Mouse (Mus musculus): ENCODE measurements around the gene Olfr320. TPM values are rescaled to one million over a fixed set of nuclear protein-coding genes. Genes with fewer than 3 reads are reported as not detected.
"Not testable (repeated sequence)": the region's sequence is repeated elsewhere in the genome, so short reads cannot be mapped to it uniquely, and the experiment has no call there.

The Olfr320 gene
- polyA plus RNA-seq, 1 experiment = not detected

DNA sequence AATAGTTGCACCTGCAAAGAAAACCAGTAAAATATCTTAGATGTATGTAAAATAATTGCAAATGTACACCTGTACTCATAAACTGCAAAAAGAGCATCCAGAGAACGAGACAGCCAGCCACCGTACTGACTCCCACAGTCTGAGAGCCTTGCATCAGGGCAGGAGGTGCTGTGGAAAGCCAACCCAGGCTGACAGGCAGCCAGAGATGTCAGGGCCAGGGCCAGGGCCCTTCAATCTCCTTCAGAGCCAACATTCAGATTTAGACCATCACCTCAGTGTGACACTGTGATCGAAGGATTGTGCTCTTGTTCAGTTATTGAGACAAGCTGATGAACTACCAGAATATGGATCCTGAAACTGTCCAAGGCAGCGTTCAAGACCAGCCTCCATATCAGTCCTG, 38.8 kb downstream of the Olfr320 start:
- H3K27me3 ChIP-seq (ENCODE audit: control insufficient read depth, insufficient read depth, low read length) = no peaks in the 10 kb centered on the region
- TF ChIP-seq CTCF (IDR thresholded peaks at IDR 0.05; ENCODE audit: borderline replicate concordance, insufficient read depth, low read depth, low read length) (no peak), POLR2A (IDR thresholded peaks at IDR 0.05; ENCODE audit: borderline replicate concordance, insufficient read depth, low read length) (no peak)
- H3K4me1 ChIP-seq (ENCODE audit: control insufficient read depth, insufficient read depth, low read length) = no peaks in the 10 kb centered on the region
- no peak overlapping the region for H3K4me3 ChIP-seq (replicated peaks; ENCODE audit: insufficient read depth, low read depth, low read length)
- H3K27ac ChIP-seq (ENCODE audit: insufficient read depth, low read length) = no peak overlapping the region
- no peak for DNase-seq
- 81% methylated on average over 4 of the region's 4 CpGs for WGBS

DNA sequence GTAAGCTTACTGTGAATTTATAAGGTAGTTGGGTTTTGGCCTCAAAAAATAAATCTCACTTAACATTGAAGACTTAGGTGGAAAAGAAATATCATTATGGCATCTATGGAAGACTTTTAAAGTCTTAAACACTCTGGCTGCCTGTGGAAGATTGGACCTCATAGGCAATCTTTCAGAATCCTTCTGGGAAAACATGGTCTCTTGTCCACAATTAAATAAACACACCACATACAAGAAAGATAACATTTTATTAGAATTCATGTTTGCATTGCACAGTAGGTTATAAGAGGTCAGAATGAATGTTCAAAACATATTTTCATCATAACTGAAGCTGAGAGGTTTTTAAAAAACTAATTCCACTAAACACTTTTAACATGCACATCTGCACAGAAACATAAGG, 43.0 kb downstream of the Olfr320 start, which contains the start of gene Olfr318:
Gene Olfr318 (minus strand): TSS at position 101 of the 400 bp plus-strand sequence.
- H3K27me3 ChIP-seq (ENCODE audit: control insufficient read depth, insufficient read depth, low read length) = no peaks in the 10 kb centered on the region
- H3K4me1 ChIP-seq (ENCODE audit: control insufficient read depth, insufficient read depth, low read length) = no peaks in the 10 kb centered on the region
- DNase-seq = no peak
- H3K27ac ChIP-seq (ENCODE audit: insufficient read depth, low read length) = no peak within 1 kb of the TSS
- no peak for TF ChIP-seq CTCF (IDR thresholded peaks at IDR 0.05; ENCODE audit: borderline replicate concordance, insufficient read depth, low read depth, low read length)
- TF ChIP-seq POLR2A (IDR thresholded peaks at IDR 0.05; ENCODE audit: borderline replicate concordance, insufficient read depth, low read length) = no peak
- no peak within 1 kb of the TSS for H3K4me3 ChIP-seq (replicated peaks; ENCODE audit: insufficient read depth, low read depth, low read length)

DNA sequence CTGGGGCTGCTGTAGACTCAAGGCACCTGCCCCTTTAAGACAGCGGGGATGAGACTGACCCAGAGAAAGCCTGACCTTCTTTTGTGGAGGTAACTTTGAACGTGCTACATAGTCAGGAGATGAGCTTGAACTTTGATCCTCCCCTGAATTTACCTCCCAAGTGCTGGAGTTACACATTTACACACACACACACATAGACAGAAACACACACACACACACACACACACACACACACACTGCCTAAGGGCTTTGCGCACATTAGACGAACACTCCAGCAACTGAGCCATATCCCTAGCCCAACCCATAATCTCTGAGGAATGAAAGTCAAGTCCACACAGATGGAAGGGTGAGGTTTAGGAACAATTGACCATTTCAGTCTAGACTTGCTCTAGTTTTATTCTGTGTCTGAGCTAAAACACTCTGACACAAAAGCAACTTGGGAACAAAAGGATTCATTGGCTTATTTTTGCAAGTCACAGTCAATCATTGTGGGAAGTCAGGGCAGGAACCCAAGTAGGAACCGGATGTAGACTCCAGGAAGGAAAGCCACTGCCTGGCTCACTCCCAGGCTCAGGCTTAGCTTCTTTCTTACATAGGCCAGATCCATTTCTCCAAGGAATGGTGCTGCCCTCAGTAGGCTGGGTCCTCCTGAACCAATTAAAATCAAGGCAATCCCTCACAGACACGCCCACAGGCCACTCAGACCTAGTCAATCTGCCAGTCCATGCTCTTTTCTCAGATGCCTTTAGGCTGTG, 47.2 kb downstream of the Olfr320 start:
- 69% methylated on average over 6 of the region's 6 CpGs for WGBS
- not testable (repeated sequence) for H3K27ac ChIP-seq (ENCODE audit: insufficient read depth, low read length); H3K4me1 ChIP-seq (ENCODE audit: control insufficient read depth, insufficient read depth, low read length); H3K27me3 ChIP-seq (ENCODE audit: control insufficient read depth, insufficient read depth, low read length); H3K4me3 ChIP-seq (replicated peaks; ENCODE audit: insufficient read depth, low read depth, low read length); DNase-seq

DNA sequence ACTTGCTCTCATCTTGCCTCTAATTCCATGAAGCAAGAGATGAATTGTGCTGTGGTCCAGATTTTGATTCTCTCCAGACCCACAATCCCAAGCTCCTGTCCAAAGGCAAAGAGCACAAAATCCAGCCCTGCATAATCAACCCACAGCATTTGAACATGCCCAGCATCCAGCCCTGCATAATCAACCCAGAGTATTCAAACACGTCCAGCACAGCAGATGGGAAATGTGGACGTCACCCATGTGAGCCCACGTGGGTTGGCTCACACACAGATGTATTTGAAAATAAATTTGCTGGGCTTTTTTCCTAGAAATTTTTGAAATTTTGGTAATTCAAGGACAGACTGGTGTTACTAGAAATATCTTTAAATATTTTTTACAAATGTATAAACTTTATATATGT, 52.5 kb downstream of the Olfr320 start:
- no peaks in the 10 kb centered on the region for H3K4me1 ChIP-seq (ENCODE audit: control insufficient read depth, insufficient read depth, low read length)
- no peak overlapping the region for H3K4me3 ChIP-seq (replicated peaks; ENCODE audit: insufficient read depth, low read depth, low read length)
- H3K27ac ChIP-seq (ENCODE audit: insufficient read depth, low read length) = no peak overlapping the region
- H3K27me3 ChIP-seq (ENCODE audit: control insufficient read depth, insufficient read depth, low read length) = no peaks in the 10 kb centered on the region
- TF ChIP-seq CTCF (IDR thresholded peaks at IDR 0.05; ENCODE audit: borderline replicate concordance, insufficient read depth, low read depth, low read length) (no peak), POLR2A (IDR thresholded peaks at IDR 0.05; ENCODE audit: borderline replicate concordance, insufficient read depth, low read length) (no peak)
- DNase-seq = no peak
- 15% methylated on average over 3 of the region's 3 CpGs for WGBS

Other genes starting within 250 kb of the Olfr320 start
- gene Gm12253, start 248.5 kb upstream of the Olfr320 start, polyA plus RNA-seq (2012; rRNA removed) = not detected in 2 replicates
- not detected in 2 replicates for gene Lypd9, start 228.2 kb upstream of the Olfr320 start, polyA plus RNA-seq (2012; rRNA removed)
- gene Olfr30, start 218.8 kb upstream of the Olfr320 start, polyA plus RNA-seq (2012; rRNA removed) = not detected in 2 replicates
- not detected in 2 replicates for gene Olfr332, start 188.5 kb upstream of the Olfr320 start, polyA plus RNA-seq (2012; rRNA removed)
- not detected in 2 replicates for gene Olfr331, start 178.5 kb upstream of the Olfr320 start, polyA plus RNA-seq (2012; rRNA removed)
- gene Olfr330, start 146.3 kb upstream of the Olfr320 start, polyA plus RNA-seq (2012; rRNA removed) = not detected in 2 replicates
- gene Olfr329-ps, start 134.7 kb upstream of the Olfr320 start, polyA plus RNA-seq (2012; rRNA removed) = not detected in 2 replicates
- gene Olfr328, start 125.5 kb upstream of the Olfr320 start, polyA plus RNA-seq (2012; rRNA removed) = 0.07 and 0.11 TPM in 2 replicates
- 0.08 TPM in 1 of 2 replicates, not detected in the other for gene Olfr224, start 110.5 kb upstream of the Olfr320 start, polyA plus RNA-seq (2012; rRNA removed)
- not detected in 2 replicates for gene Olfr325, start 103.4 kb upstream of the Olfr320 start, polyA plus RNA-seq (2012; rRNA removed)
- gene Olfr324, start 86.0 kb upstream of the Olfr320 start, polyA plus RNA-seq (2012; rRNA removed) = not detected in 2 replicates
- gene 2210407C18Rik, start 65.0 kb upstream of the Olfr320 start, polyA plus RNA-seq (2012; rRNA removed) = not detected in 2 replicates
- not detected in 2 replicates for gene Olfr323, start 50.6 kb upstream of the Olfr320 start, polyA plus RNA-seq (2012; rRNA removed)
- 0.28 and 0.29 TPM in 2 replicates for gene Trim58, start 40.6 kb upstream of the Olfr320 start, polyA plus RNA-seq (2012; rRNA removed)
- not detected in 2 replicates for gene Olfr322, start 22.3 kb upstream of the Olfr320 start, polyA plus RNA-seq (2012; rRNA removed)
- gene Olfr319, start 18.1 kb downstream of the Olfr320 start, polyA plus RNA-seq (2012; rRNA removed) = not detected in 2 replicates
- gene Olfr318, start 42.9 kb downstream of the Olfr320 start, polyA plus RNA-seq (2012; rRNA removed) = not detected in 2 replicates
- gene Olfr317, start 58.1 kb downstream of the Olfr320 start, polyA plus RNA-seq (2012; rRNA removed) = 0.03 TPM in 1 of 2 replicates, not detected in the other
- not detected in 2 replicates for gene Olfr316, start 71.6 kb downstream of the Olfr320 start, polyA plus RNA-seq (2012; rRNA removed)
- not detected in 2 replicates for gene Olfr315, start 92.1 kb downstream of the Olfr320 start, polyA plus RNA-seq (2012; rRNA removed)
- gene Olfr314, start 101.9 kb downstream of the Olfr320 start, polyA plus RNA-seq (2012; rRNA removed) = not detected in 2 replicates
- gene Fam183b, start 120.9 kb downstream of the Olfr320 start, polyA plus RNA-seq (2012; rRNA removed) = 1.5 and 1.6 TPM in 2 replicates
- gene Olfr313, start 133.9 kb downstream of the Olfr320 start, polyA plus RNA-seq (2012; rRNA removed) = not detected in 2 replicates
- gene Olfr312, start 148.1 kb downstream of the Olfr320 start, polyA plus RNA-seq (2012; rRNA removed) = not detected in 2 replicates
- not detected in 2 replicates for gene Olfr311, start 158.2 kb downstream of the Olfr320 start, polyA plus RNA-seq (2012; rRNA removed)
- gene Gm12258, start 166.1 kb downstream of the Olfr320 start, polyA plus RNA-seq (2012; rRNA removed) = 22.5 and 24.5 TPM in 2 replicates
- gene 2810021J22Rik, start 186.1 kb downstream of the Olfr320 start, polyA plus RNA-seq (2012; rRNA removed) = 6.7 and 8.0 TPM in 2 replicates
- gene Zfp39, start 223.1 kb downstream of the Olfr320 start, polyA plus RNA-seq (2012; rRNA removed) = 5.4 and 6.3 TPM in 2 replicates
- gene Btnl10, start 236.8 kb downstream of the Olfr320 start, polyA plus RNA-seq (2012; rRNA removed) = not detected in 2 replicates